9 mouse cellular contexts compared by ENCODE assay signal in the genomic region with DNA sequence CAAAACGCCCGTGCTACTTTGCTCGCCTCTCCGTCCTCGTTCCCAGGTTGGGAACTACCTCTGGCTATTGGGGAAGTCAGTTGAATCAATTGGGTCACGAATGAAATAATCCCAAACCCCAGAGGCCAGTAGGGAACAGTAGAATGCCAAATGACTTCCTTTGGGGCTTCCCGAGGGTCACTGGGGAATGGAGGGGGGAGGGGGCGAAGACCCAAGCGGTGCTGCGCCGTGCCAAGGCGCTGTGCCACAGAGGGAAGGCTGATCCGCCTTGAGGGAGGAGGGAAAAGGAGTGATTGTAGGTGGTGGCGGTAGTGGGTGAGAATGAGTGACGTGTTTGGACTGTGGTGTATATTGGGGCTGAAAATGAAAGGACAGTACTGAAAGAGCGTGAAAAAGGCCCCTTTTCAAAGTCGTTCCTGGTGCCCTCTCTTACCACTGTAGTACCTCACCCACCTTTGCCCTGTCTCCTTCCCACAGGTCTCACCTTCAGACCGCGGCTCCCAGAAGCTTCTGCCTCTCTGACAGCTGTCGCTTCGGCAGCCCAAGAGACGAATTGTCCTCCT. TPM values are rescaled to one million over a fixed set of nuclear protein-coding genes. Genes with fewer than 3 reads are reported as not detected.
DNase-seq lines count a peak whose midpoint lies in the region; ATAC-seq lines count a peak whose summit lies in the region.
"Had no signal": no experiment of that assay in that cellular context is flagged by ENCODE, and none has a peak within 500 bp of the region (broad histone marks: within the 10 kb centered on the region; RNA-seq: fewer than 3 reads in every experiment).

No protein-coding gene starts in this region.

- H3K4me3 ChIP-seq in intestine, embryonic 14.5 days (ENCODE audit: low read depth, low read length), result peak overlapping the region; percentile 64
- H3K4me3 ChIP-seq in liver, embryonic 15.5 days (replicated peaks), result peak overlapping the region; percentile 37
- H3K4me3 ChIP-seq in forebrain, embryonic 13.5 days, result no peak overlapping the region

- no peaks in the 10 kb centered on the region for H3K36me3 ChIP-seq in intestine, embryonic 14.5 days (ENCODE audit: control insufficient read depth, insufficient read depth, low read length)
- H3K36me3 ChIP-seq in liver, embryonic 15.5 days (replicated peaks), result no peaks in the 10 kb centered on the region
- no peaks in the 10 kb centered on the region for H3K36me3 ChIP-seq in forebrain, embryonic 13.5 days (ENCODE audit: poor library complexity, severe bottlenecking)

- H3K27ac ChIP-seq in intestine, embryonic 14.5 days (ENCODE audit: low read depth), result peak overlapping the region; percentile 87
- no peak overlapping the region for H3K27ac ChIP-seq in liver, embryonic 15.5 days (replicated peaks)
- H3K27ac ChIP-seq in forebrain, embryonic 13.5 days, result no peak overlapping the region

- intact Hi-C loops in heart, postnatal 25 days (cut with DNase I), result no loop called here

- H3K9ac ChIP-seq in intestine, embryonic 14.5 days (ENCODE audit: low read length), result peak overlapping the region; percentile 69
- no peak overlapping the region for H3K9ac ChIP-seq in liver, embryonic 15.5 days
- H3K9ac ChIP-seq in forebrain, embryonic 13.5 days, result no peak overlapping the region

- WGBS in intestine, embryonic 14.5 days, result 5% methylated on average over 22 of the region's 22 CpGs
- 1% methylated on average over 22 of the region's 22 CpGs for WGBS in liver, embryonic 15.5 days (ENCODE audit: insufficient replicate concordance)
- under 1% methylated on average over 22 of the region's 22 CpGs for WGBS in forebrain, embryonic 13.5 days

- peaks cover 32% of the 10 kb centered on the region for H3K4me1 ChIP-seq in intestine, embryonic 14.5 days (replicated peaks; ENCODE audit: control insufficient read depth, insufficient read depth, low read length)
- peaks cover 20% of the 10 kb centered on the region; the same call in 1 of the 2 replicates for H3K4me1 ChIP-seq in liver, embryonic 15.5 days (replicated peaks)
- peaks cover 17% of the 10 kb centered on the region for H3K4me1 ChIP-seq in forebrain, embryonic 13.5 days

- ATAC-seq in activated CD4-positive, CD25-positive, alpha-beta regulatory T cell, adult 4 months, result peak; percentile 7
- no peak for ATAC-seq in intestine, embryonic 14.5 days (replicated peaks; ENCODE audit: low FRiP score, low TSS enrichment, low read depth)
- ATAC-seq in liver, embryonic 15.5 days (ENCODE audit: insufficient read depth), result no peak
- no peak for ATAC-seq in forebrain, embryonic 13.5 days

- peak; percentile 89 for DNase-seq in heart, adult 11 months
- DNase-seq in heart, postnatal 25 days (ENCODE audit: low spot score), result no peak
- DNase-seq in intestine, embryonic 14.5 days (ENCODE audit: low spot score), result peak; percentile 75
- DNase-seq in thymus, postnatal 10 days (ENCODE audit: low spot score in 2 of 2), result no peak
- no peak for DNase-seq in layer of hippocampus, postnatal 25 days (ENCODE audit: extremely low spot score in 1 of 2, low spot score in 1 of 2)

- H3K4me2 ChIP-seq in intestine, embryonic 14.5 days (ENCODE audit: low read length), result peak overlapping the region; percentile 78
- peak overlapping the region; percentile 46 for H3K4me2 ChIP-seq in liver, embryonic 15.5 days
- no peak overlapping the region for H3K4me2 ChIP-seq in forebrain, embryonic 13.5 days

- no peaks in the 10 kb centered on the region for H3K9me3 ChIP-seq in intestine, embryonic 14.5 days (ENCODE audit: control insufficient read depth, low read length)
- no peaks in the 10 kb centered on the region for H3K9me3 ChIP-seq in liver, embryonic 15.5 days (replicated peaks)
- H3K9me3 ChIP-seq in forebrain, embryonic 13.5 days (replicated peaks), result no peaks in the 10 kb centered on the region

- H3K27me3 ChIP-seq in intestine, embryonic 14.5 days (replicated peaks; ENCODE audit: control insufficient read depth, insufficient read depth, low read length), result peaks cover 81% of the 10 kb centered on the region
- H3K27me3 ChIP-seq in liver, embryonic 15.5 days, result peaks cover 100% of the 10 kb centered on the region
- peaks cover 100% of the 10 kb centered on the region for H3K27me3 ChIP-seq in forebrain, embryonic 13.5 days

RNA-seq across cellular contexts. Expression of a gene that starts 0.5 kb away (rescaled TPM):
- 1 to 10 TPM in 1 of 2 experiments, under 1 TPM in 1; 0.48 to 1.0 TPM for total RNA-seq in heart, postnatal 25 days (2021)
- under 1 TPM in 1 of 2 experiments, not detected in 1; 0.21 TPM for polyA plus RNA-seq in activated CD4-positive, CD25-positive, alpha-beta regulatory T cell, adult 4 months (2017; shearing (Covaris generic))
- polyA plus RNA-seq in intestine, embryonic 14.5 days (2014; fragmentation: Nextera tagmentation; extraction: Ambion mirVana), result 9.2 and 9.7 TPM in 2 replicates
- 0.18 and 0.20 TPM in 2 replicates for polyA plus RNA-seq in liver, embryonic 15.5 days (2015; fragmentation: Nextera tagmentation; extraction: Ambion mirVana)
- polyA plus RNA-seq in forebrain, embryonic 13.5 days (2015; fragmentation: Nextera tagmentation; extraction: Ambion mirVana), result not detected in 2 replicates
- not detected for total RNA-seq in layer of hippocampus, postnatal 25 days (2021)

RNA-seq across cellular contexts. Expression of a gene that starts 0.5 kb away (rescaled TPM):
- not detected for total RNA-seq in heart, postnatal 25 days (2021)
- polyA plus RNA-seq in activated CD4-positive, CD25-positive, alpha-beta regulatory T cell, adult 4 months (2017; shearing (Covaris generic)), result not detected
- not detected in 2 replicates for polyA plus RNA-seq in intestine, embryonic 14.5 days (2014; fragmentation: Nextera tagmentation; extraction: Ambion mirVana)
- polyA plus RNA-seq in liver, embryonic 15.5 days (2015; fragmentation: Nextera tagmentation; extraction: Ambion mirVana), result not detected in 2 replicates
- not detected in 2 replicates for polyA plus RNA-seq in forebrain, embryonic 13.5 days (2015; fragmentation: Nextera tagmentation; extraction: Ambion mirVana)
- total RNA-seq in layer of hippocampus, postnatal 25 days (2021), result not detected

RNA-seq across cellular contexts. Expression of a gene that starts 4.1 kb away (rescaled TPM):
- not detected for total RNA-seq in heart, postnatal 25 days (2021)
- polyA plus RNA-seq in activated CD4-positive, CD25-positive, alpha-beta regulatory T cell, adult 4 months (2017; shearing (Covaris generic)), result not detected
- polyA plus RNA-seq in intestine, embryonic 14.5 days (2014; fragmentation: Nextera tagmentation; extraction: Ambion mirVana), result 2.5 and 3.9 TPM in 2 replicates
- polyA plus RNA-seq in liver, embryonic 15.5 days (2015; fragmentation: Nextera tagmentation; extraction: Ambion mirVana), result not detected in 2 replicates
- polyA plus RNA-seq in forebrain, embryonic 13.5 days (2015; fragmentation: Nextera tagmentation; extraction: Ambion mirVana), result not detected in 2 replicates
- not detected for total RNA-seq in layer of hippocampus, postnatal 25 days (2021)
- total RNA-seq: ES-E14 had no signal

RNA-seq across cellular contexts. Expression of a gene that starts 8.2 kb away (rescaled TPM):
- total RNA-seq in heart, postnatal 25 days (2021), result 1 to 10 TPM in 1 of 2 experiments, under 1 TPM in 1; 0.52 to 1.3 TPM
- not detected for polyA plus RNA-seq in activated CD4-positive, CD25-positive, alpha-beta regulatory T cell, adult 4 months (2017; shearing (Covaris generic))
- 30.1 and 34.1 TPM in 2 replicates for polyA plus RNA-seq in intestine, embryonic 14.5 days (2014; fragmentation: Nextera tagmentation; extraction: Ambion mirVana)
- 0.41 and 0.74 TPM in 2 replicates for polyA plus RNA-seq in liver, embryonic 15.5 days (2015; fragmentation: Nextera tagmentation; extraction: Ambion mirVana)
- polyA plus RNA-seq in forebrain, embryonic 13.5 days (2015; fragmentation: Nextera tagmentation; extraction: Ambion mirVana), result not detected in 2 replicates
- not detected for total RNA-seq in layer of hippocampus, postnatal 25 days (2021)

RNA-seq across cellular contexts. Expression of a gene that starts 9.0 kb away (rescaled TPM):
- under 1 TPM; 0.31 to 0.44 TPM for total RNA-seq in heart, postnatal 25 days (2021)
- not detected for polyA plus RNA-seq in activated CD4-positive, CD25-positive, alpha-beta regulatory T cell, adult 4 months (2017; shearing (Covaris generic))
- 9.2 and 10.1 TPM in 2 replicates for polyA plus RNA-seq in intestine, embryonic 14.5 days (2014; fragmentation: Nextera tagmentation; extraction: Ambion mirVana)
- polyA plus RNA-seq in liver, embryonic 15.5 days (2015; fragmentation: Nextera tagmentation; extraction: Ambion mirVana), result 0.23 and 0.37 TPM in 2 replicates
- polyA plus RNA-seq in forebrain, embryonic 13.5 days (2015; fragmentation: Nextera tagmentation; extraction: Ambion mirVana), result not detected in 2 replicates
- total RNA-seq in layer of hippocampus, postnatal 25 days (2021), result not detected

Comparison
In these comparisons a context has a peak if more than half of its experiments do, and no peak if none do; other contexts are left out.
1. DNase-seq: peak in heart, adult 11 months (single experiment) and intestine, embryonic 14.5 days (single experiment); none in heart, postnatal 25 days (single experiment), thymus, postnatal 10 days (0 of 2) and layer of hippocampus, postnatal 25 days (0 of 2).